Mouse (Mus musculus) embryonic facial prominence, embryonic 12.5 days (tissue): ENCODE data around the gene Defb42. TPM values are rescaled to one million over a fixed set of nuclear protein-coding genes. Genes with fewer than 3 reads are reported as not detected.

Experiments used
- ATAC-seq: fragments of 200-750 bp; cut with Nextera tagmentation; 2 replicates; pipeline ENCODE4 v1.8.0; 2017; ENCODE audit not compliant: insufficient number of reproducible peaks, insufficient read depth, low FRiP score, low TSS enrichment
- H3K27ac ChIP-seq: fragments of 300-500 bp; sonication (generic); 2 replicates; pipeline ENCODE4 v1.5.1; 2016; ENCODE audit warnings: mild to moderate bottlenecking
- H3K27me3 ChIP-seq: fragments of 300-500 bp; sonication (generic); 2 replicates; pipeline ENCODE4 v1.6.1; 2016; ENCODE audit warnings: mild to moderate bottlenecking, moderate library complexity
- H3K36me3 ChIP-seq: fragments of 300-500 bp; sonication (generic); 2 replicates; pipeline ENCODE4 v1.6.1; 2016; ENCODE audit warnings: mild to moderate bottlenecking
- H3K4me1 ChIP-seq: fragments of 300-500 bp; sonication (generic); 2 replicates; pipeline ENCODE4 v1.6.1; 2016
- H3K4me2 ChIP-seq: fragments of 300-500 bp; sonication (generic); replicated peaks from 2 replicates; pipeline ENCODE4 v1.6.1; 2016; ENCODE audit warnings: mild to moderate bottlenecking, moderate library complexity
- H3K4me3 ChIP-seq: fragments of 300-500 bp; sonication (generic); 2 replicates; pipeline ENCODE4 v1.5.1; 2016; ENCODE audit warnings: mild to moderate bottlenecking
- H3K9ac ChIP-seq: fragments of 300-500 bp; sonication (generic); 2 replicates; pipeline ENCODE4 v1.6.1; 2016; ENCODE audit warnings: mild to moderate bottlenecking, moderate library complexity
- H3K9me3 ChIP-seq: fragments of 300-500 bp; sonication (generic); 2 replicates; pipeline ENCODE4 v1.6.1; 2016; ENCODE audit warnings: mild to moderate bottlenecking, moderate library complexity
- WGBS: fragments of 180-500 bp; shearing (Covaris S2); methylation state at CpG from one replicate; pipeline ENCODE4 v1.1.7; 2016; 5-methylcytosine and 5-hydroxymethylcytosine counted together
- polyA plus RNA-seq: library from polyadenylated mRNA; unstranded; fragments of >200 nt; fragmentation: Nextera tagmentation; extraction: Ambion mirVana; gene quantifications from 2 replicates; pipeline ENCODE4 v1.2.1, GENCODE M21; 2016

Defb42 gene
- polyA plus RNA-seq, result not detected in 2 replicates

DNA sequence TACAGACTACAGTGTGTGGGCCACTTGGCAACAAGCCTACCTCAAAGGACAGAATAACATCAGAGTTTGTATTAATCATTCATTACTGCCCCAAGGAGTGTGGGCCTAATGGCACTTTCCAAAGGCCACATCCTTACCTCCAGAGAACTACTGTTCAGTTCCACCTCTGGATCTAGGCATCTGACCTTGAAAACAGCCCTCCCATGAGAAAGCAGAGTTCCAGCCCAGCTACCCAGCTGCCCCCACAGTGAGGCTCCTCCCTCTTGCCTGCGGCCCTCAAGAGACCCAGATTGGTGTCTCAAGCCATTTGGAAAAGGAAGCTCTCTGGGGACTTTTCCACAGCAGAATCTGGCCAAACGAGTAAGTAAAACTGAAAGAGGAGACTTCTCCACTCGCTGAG lies at the start of gene Defb42:
Gene Defb42, plus strand, starts transcription at position 301 of the 400 bp plus-strand sequence.
- Histone ChIP-seq H3K4me1 (no peaks in the 10 kb centered on the region), H3K9ac (no peak within 1 kb of the TSS), H3K4me3 (no peak within 1 kb of the TSS), H3K4me2 (no peak within 1 kb of the TSS), H3K36me3 (no peaks in the 10 kb centered on the region), H3K27ac (no peak within 1 kb of the TSS), H3K27me3 (no peaks in the 10 kb centered on the region), H3K9me3 (no peaks in the 10 kb centered on the region)
- 66% methylated on average over 3 of the region's 3 CpGs for WGBS
- no peak for ATAC-seq

GRCm38 (mm10) chr14:62997777-62998176 lies 49.0 kb upstream of the Defb42 start, which contains the start of gene Defb47:
Gene Defb47, plus strand, starts transcription at chr14:62998077.
- no peaks in the 10 kb centered on the region for H3K9me3 ChIP-seq
- H3K4me1 ChIP-seq, result peaks cover 8% of the 10 kb centered on the region; the same call in 1 of the 2 replicates
- WGBS, result 82% methylated on average over 8 of the region's 8 CpGs
- H3K36me3 ChIP-seq, result no peaks in the 10 kb centered on the region
- no peak within 1 kb of the TSS for H3K9ac ChIP-seq
- no peak within 1 kb of the TSS for H3K27ac ChIP-seq
- no peak for ATAC-seq
- H3K4me2 ChIP-seq, result no peak within 1 kb of the TSS
- H3K27me3 ChIP-seq, result no peaks in the 10 kb centered on the region
- no peak within 1 kb of the TSS for H3K4me3 ChIP-seq

DNA sequence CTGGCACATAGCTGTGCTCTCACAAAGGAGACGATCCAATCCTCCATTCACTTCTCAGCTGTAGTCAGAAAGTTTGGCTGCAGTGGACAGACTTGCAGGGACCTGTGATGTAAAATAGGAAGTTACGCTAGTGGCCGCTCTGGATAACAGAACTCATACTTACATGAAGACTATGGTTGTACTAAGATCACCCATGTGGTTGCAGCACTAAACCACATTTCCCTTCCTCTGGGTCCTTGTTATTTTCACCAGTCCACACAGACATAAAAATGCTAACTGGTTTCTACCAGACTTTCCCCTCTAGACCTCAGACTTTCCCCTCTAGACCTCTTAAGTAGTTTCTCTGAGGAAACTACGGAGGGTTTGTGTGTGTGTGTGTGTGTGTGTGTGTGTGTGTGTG lies 47.8 kb upstream of the Defb42 start:
- Histone ChIP-seq H3K27me3 (no peaks in the 10 kb centered on the region), H3K27ac (no peak overlapping the region), H3K9ac (no peak overlapping the region), H3K4me1 (no peaks in the 10 kb centered on the region), H3K4me2 (no peak overlapping the region), H3K4me3 (no peak overlapping the region), H3K9me3 (no peaks in the 10 kb centered on the region), H3K36me3 (no peaks in the 10 kb centered on the region)
- ATAC-seq, result no peak
- 90% methylated on average over 4 of the region's 4 CpGs for WGBS

DNA sequence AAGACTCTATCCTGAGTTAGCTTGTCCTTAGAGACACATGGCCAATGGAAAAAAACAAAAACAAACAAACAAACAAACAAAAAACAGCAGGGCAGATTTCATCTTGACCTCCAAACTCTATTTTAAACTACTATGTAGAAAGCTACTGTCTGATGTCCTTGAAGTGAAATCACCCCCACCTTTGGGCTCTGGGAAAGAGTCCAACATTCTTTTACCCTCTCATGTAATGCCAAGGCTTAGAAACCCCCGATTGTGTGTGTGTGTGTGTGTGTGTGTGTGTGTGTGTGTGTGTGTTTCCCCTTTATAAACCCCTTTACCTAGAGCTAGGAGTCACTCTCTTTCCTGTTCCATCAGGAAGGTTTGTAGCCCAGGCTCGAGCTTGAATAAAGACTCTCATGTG lies 44.2 kb upstream of the Defb42 start:
- no peaks in the 10 kb centered on the region for H3K9me3 ChIP-seq

GRCm38 (mm10) chr14:63011471-63011870 lies 35.3 kb upstream of the Defb42 start, which contains the start of gene Defb43:
Gene Defb43, plus strand, starts transcription at chr14:63011771.
- no peak for ATAC-seq
- Histone ChIP-seq H3K4me1 (no peaks in the 10 kb centered on the region), H3K4me3 (no peak within 1 kb of the TSS), H3K27ac (no peak within 1 kb of the TSS), H3K9ac (no peak within 1 kb of the TSS), H3K4me2 (no peak within 1 kb of the TSS), H3K9me3 (no peaks in the 10 kb centered on the region), H3K36me3 (no peaks in the 10 kb centered on the region), H3K27me3 (no peaks in the 10 kb centered on the region)
- WGBS, result 94% methylated on average over 5 of the region's 5 CpGs

More for the DNA sequence above, 44.2 kb upstream of the Defb42 start:
- no peak for ATAC-seq
- no peaks in the 10 kb centered on the region for H3K27me3 ChIP-seq
- no peaks in the 10 kb centered on the region for H3K4me1 ChIP-seq
- WGBS, result 74% methylated on average over 2 of the region's 2 CpGs
- H3K9ac ChIP-seq, result no peak overlapping the region
- H3K27ac ChIP-seq, result no peak overlapping the region
- H3K4me3 ChIP-seq, result no peak overlapping the region
- H3K36me3 ChIP-seq, result no peaks in the 10 kb centered on the region
- H3K4me2 ChIP-seq, result no peak overlapping the region

- 82% methylated on average over 4 of the region's 4 CpGs for WGBS
- Histone ChIP-seq H3K4me3 (no peak overlapping the region), H3K36me3 (no peaks in the 10 kb centered on the region), H3K9me3 (no peaks in the 10 kb centered on the region), H3K4me2 (no peak overlapping the region), H3K4me1 (no peaks in the 10 kb centered on the region), H3K9ac (no peak overlapping the region), H3K27ac (no peak overlapping the region), H3K27me3 (no peaks in the 10 kb centered on the region)
- ATAC-seq, result no peak
These were observed 33.7 kb upstream of the Defb42 start for GRCm38 (mm10) chr14:63013082-63013481.

DNA sequence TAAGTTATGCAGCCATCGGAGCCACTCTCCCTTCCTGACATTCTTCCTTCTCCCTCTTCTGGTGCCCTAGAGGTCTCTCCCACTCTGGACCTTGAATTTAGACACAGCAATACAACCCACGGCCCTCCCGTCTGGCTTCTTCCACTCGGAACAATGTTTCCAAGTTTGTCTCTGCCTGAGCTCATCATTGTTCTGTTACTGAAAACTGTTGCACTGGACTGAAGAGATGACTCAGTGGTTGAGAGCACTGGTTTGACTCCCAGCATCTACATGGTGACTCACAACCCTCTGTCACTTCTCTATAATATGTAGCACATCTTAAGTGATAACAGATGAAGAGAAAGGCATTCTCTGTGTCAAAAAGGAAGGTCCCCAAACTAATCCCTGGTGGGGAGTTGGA lies 32.1 kb upstream of the Defb42 start:
- 90% methylated on average over 4 of the region's 4 CpGs for WGBS
- H3K4me2 ChIP-seq, result no peak overlapping the region
- H3K4me3 ChIP-seq, result no peak overlapping the region
- no peak overlapping the region for H3K9ac ChIP-seq
- H3K27ac ChIP-seq, result no peak overlapping the region
- no peaks in the 10 kb centered on the region for H3K9me3 ChIP-seq
- no peaks in the 10 kb centered on the region for H3K27me3 ChIP-seq
- no peaks in the 10 kb centered on the region for H3K4me1 ChIP-seq
- no peaks in the 10 kb centered on the region for H3K36me3 ChIP-seq
- ATAC-seq, result no peak

GRCm38 (mm10) chr14:63020524-63021156 lies 26.2 kb upstream of the Defb42 start:
- Histone ChIP-seq H3K4me2 (no peak overlapping the region), H3K27ac (no peak overlapping the region), H3K4me1 (no peaks in the 10 kb centered on the region), H3K36me3 (no peaks in the 10 kb centered on the region), H3K9ac (no peak overlapping the region), H3K27me3 (no peaks in the 10 kb centered on the region), H3K9me3 (no peaks in the 10 kb centered on the region), H3K4me3 (no peak overlapping the region)
- 58% methylated on average over 6 of the region's 6 CpGs for WGBS
- no peak for ATAC-seq

DNA sequence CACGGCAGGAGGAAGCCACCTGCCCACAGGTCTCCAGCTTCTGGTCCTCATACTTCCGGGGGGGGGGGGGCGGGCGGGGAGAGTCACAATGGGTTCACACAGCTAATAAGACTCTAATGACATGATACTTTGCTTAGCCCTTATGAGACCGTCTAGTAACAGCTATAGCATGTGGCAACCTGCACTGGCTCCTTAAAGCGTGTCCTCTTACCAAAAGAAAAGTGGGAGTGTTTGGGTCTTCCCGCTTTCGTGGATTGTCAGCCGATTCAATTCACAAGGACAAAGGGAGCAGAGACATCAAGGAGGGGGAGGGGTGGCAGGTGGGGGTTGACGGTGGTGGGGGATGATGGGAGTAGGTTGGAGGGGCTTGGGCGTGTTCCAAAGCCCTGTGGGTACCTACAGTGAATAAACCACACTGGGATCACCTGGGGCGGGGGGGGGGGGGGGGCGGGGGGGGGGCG lies 3.1 kb downstream of the Defb42 start, which contains the start of gene Defb30:
Gene Defb30, minus strand, starts transcription at position 51 of the 461 bp plus-strand sequence.
- no peak for ATAC-seq
- Histone ChIP-seq H3K9ac (no peak within 1 kb of the TSS), H3K36me3 (no peaks in the 10 kb centered on the region), H3K9me3 (no peaks in the 10 kb centered on the region), H3K4me3 (no peak within 1 kb of the TSS), H3K27ac (no peak within 1 kb of the TSS), H3K4me1 (no peaks in the 10 kb centered on the region), H3K27me3 (no peaks in the 10 kb centered on the region), H3K4me2 (no peak within 1 kb of the TSS)
- WGBS, result 66% methylated on average over 13 of the region's 14 CpGs

- WGBS, result 32% methylated on average over 5 of the region's 5 CpGs
- Histone ChIP-seq H3K4me2 (no peak overlapping the region), H3K4me3 (no peak overlapping the region), H3K9ac (no peak overlapping the region), H3K36me3 (no peaks in the 10 kb centered on the region), H3K27ac (no peak overlapping the region), H3K9me3 (no peaks in the 10 kb centered on the region), H3K4me1 (no peaks in the 10 kb centered on the region), H3K27me3 (no peaks in the 10 kb centered on the region)
- ATAC-seq, result no peak
These were observed 4.0 kb downstream of the Defb42 start for GRCm38 (mm10) chr14:63050769-63051168.

- ATAC-seq, result 0 out of 2 replicates have a peak, but pooled peaks have one; percentile 22
- Histone ChIP-seq H3K27ac (no peak overlapping the region), H3K27me3 (no peaks in the 10 kb centered on the region), H3K4me3 (no peak overlapping the region), H3K4me2 (no peak overlapping the region), H3K4me1 (no peaks in the 10 kb centered on the region), H3K36me3 (no peaks in the 10 kb centered on the region), H3K9ac (no peak overlapping the region), H3K9me3 (no peaks in the 10 kb centered on the region)
- WGBS, result 38% methylated on average over 6 of the region's 6 CpGs
These were observed 7.9 kb downstream of the Defb42 start for GRCm38 (mm10) chr14:63054729-63055128.

GRCm38 (mm10) chr14:63060361-63060760 lies 13.6 kb downstream of the Defb42 start:
- no peaks in the 10 kb centered on the region for H3K9me3 ChIP-seq
- H3K4me3 ChIP-seq, result no peak overlapping the region
- 81% methylated on average over 10 of the region's 10 CpGs for WGBS
- H3K4me2 ChIP-seq, result no peak overlapping the region
- no peaks in the 10 kb centered on the region for H3K4me1 ChIP-seq
- no peak overlapping the region for H3K9ac ChIP-seq
- no peak for ATAC-seq
- no peak overlapping the region for H3K27ac ChIP-seq
- no peaks in the 10 kb centered on the region for H3K27me3 ChIP-seq
- no peaks in the 10 kb centered on the region for H3K36me3 ChIP-seq
